Mouse (Mus musculus) kidney, adult 2 months (tissue): ENCODE data around the gene Galntl6.

Experiments
- CTCF ChIP-seq: fragments of 200-500 bp; conservative IDR thresholded peaks from 2 replicates; pipeline ENCODE4 v1.5.1; 2011; ENCODE audit warnings: low read depth, mild to moderate bottlenecking, control low read depth, low read length, moderate library complexity, mixed read lengths; ENCODE audit not compliant: insufficient read depth, insufficient read length
- POLR2A ChIP-seq: fragments of 200-500 bp; IDR thresholded peaks from one replicate; pipeline ENCODE4 v1.6.1; 2011; ENCODE audit warnings: low read depth, low read length, control low read depth

DNA sequence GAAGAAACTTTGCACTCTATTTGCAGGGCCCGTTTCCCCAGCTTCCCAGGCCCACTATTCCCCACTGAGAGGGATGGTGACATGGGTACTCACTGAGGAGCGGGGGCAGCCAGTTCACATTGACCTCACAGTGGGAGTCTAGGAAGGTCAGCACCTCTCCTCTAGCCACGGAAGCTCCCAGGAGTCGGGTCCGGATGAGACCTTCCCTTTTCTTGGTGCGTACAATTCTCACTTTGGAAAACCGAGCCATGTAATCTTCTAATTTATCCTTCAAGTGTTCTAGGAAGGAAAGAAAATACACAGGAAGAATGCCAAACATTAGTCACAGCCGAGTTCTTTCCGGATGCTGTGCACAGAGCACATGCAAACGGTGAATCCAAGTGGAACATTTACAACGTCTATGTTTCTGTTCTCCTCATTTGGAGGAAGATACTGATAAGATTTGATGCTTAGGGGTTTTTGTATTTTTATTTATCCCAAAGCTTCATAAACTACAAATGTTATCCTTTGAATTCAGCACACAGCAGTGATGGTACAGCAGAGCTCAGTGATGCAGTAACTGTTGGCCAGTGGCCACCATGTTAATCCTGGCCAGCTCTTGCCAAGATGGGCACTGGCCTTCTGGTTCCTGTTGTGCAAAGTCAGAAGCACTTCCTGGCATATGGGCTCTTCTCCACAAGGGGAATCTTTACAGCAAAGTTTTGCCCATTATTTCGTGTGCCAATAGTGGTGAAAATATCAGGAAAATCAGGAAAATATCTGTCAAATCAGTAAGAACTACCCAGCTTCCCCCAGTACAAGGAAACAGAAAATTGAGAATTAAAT is 949.9 kb downstream of the Galntl6 start:
- TF ChIP-seq CTCF (no peak), POLR2A (no peak)
